Mouse (Mus musculus): Measurements from ENCODE around the gene Hps6. TPM values are rescaled to one million over a fixed set of nuclear protein-coding genes. Genes with fewer than 3 reads are reported as not detected.

Gene Hps6
- total and polyA plus RNA-seq, 3 experiments: 11.2 to 19.7 (median 15.4) TPM

- DNase-seq: no peak
Observed at GRCm38 (mm10) chr19:46029652-46030051, 26.3 kb downstream of the Hps6 start.

GRCm38 (mm10) chr19:46030196-46030983 is 27.1 kb downstream of the Hps6 start:
- no peak for DNase-seq

- no peak for DNase-seq
Observed at GRCm38 (mm10) chr19:46031689-46032432, 28.6 kb downstream of the Hps6 start.

GRCm38 (mm10) chr19:46032731-46033510 is 29.6 kb downstream of the Hps6 start:
- DNase-seq: no peak

GRCm38 (mm10) chr19:46033911-46034310 is 30.6 kb downstream of the Hps6 start:
- no peak for DNase-seq

GRCm38 (mm10) chr19:46035971-46036370 is 32.7 kb downstream of the Hps6 start:
- no peak for DNase-seq

- no peak for DNase-seq
Observed at GRCm38 (mm10) chr19:46036477-46037242, 33.4 kb downstream of the Hps6 start.

- DNase-seq: no peak
Observed at GRCm38 (mm10) chr19:46037243-46037924, 34.1 kb downstream of the Hps6 start.

GRCm38 (mm10) chr19:46037925-46038850 is 34.9 kb downstream of the Hps6 start:
- no peak for DNase-seq

- DNase-seq: peak; percentile 63
Observed at GRCm38 (mm10) chr19:46038851-46039260, 35.5 kb downstream of the Hps6 start.

- peak; percentile 95 for DNase-seq
Observed at GRCm38 (mm10) chr19:46039478-46039877, 36.2 kb downstream of the Hps6 start.

- no peak for DNase-seq
Observed at GRCm38 (mm10) chr19:46040149-46040902, 37.0 kb downstream of the Hps6 start.

- DNase-seq: no peak
Observed at GRCm38 (mm10) chr19:46041299-46041932, 38.1 kb downstream of the Hps6 start.

- peak; percentile 91 for DNase-seq
Observed at GRCm38 (mm10) chr19:46041933-46042475, 38.7 kb downstream of the Hps6 start.

- peak; percentile 56 for DNase-seq
Observed at GRCm38 (mm10) chr19:46042476-46043011, 39.2 kb downstream of the Hps6 start.

GRCm38 (mm10) chr19:46043380-46043779 is 40.1 kb downstream of the Hps6 start:
- peak; percentile 31 for DNase-seq

- peak; percentile 71 for DNase-seq
Observed at GRCm38 (mm10) chr19:46044271-46044992, 41.1 kb downstream of the Hps6 start, which contains the start of gene Pprc1. TSS of gene Pprc1 (plus strand) at chr19:46044886.
